21 mouse cellular contexts compared by ENCODE assay signal in the genomic region with DNA sequence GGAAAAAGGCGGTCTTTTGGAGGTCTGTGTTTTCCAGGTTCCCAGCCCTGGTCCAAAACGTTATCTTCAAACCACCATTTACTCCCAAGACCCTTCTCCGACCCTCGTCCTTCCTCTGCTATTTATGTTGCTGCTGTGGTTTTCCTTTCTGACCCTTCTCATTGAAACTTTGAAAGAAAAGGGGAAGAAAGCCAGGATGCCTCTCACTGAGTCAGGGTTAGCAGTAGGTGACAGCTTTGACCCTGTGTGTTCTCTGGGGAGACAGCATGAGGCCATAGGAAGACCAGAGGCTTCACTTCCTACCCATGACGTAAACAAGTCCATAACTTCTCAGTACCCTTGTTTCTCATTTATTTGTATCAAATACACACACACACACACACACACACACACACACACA.
DNase-seq lines count a peak whose midpoint lies in the region; ATAC-seq and TF ChIP-seq lines count a peak whose summit lies in the region.
"Had no signal": no experiment of that assay in that cellular context is flagged by ENCODE, and none has a peak within 500 bp of the region (broad histone marks: within the 10 kb centered on the region; RNA-seq: fewer than 3 reads in every experiment).

No protein-coding gene starts in this region.

- no peak overlapping the region for H3K9ac ChIP-seq in embryonic facial prominence, embryonic 13.5 days
- H3K9ac ChIP-seq in liver, embryonic 12.5 days: no peak overlapping the region
- no peak overlapping the region for H3K9ac ChIP-seq in liver, postnatal 0 days (replicated peaks)
- no peak overlapping the region for H3K9ac ChIP-seq in forebrain, embryonic 13.5 days
- H3K9ac ChIP-seq: hindbrain, embryonic 14.5 days had no signal

- no peaks in the 10 kb centered on the region for H3K27me3 ChIP-seq in embryonic facial prominence, embryonic 13.5 days
- H3K27me3 ChIP-seq in embryonic facial prominence, embryonic 10.5 days (replicated peaks; ENCODE audit: low read depth, poor library complexity, severe bottlenecking): no peaks in the 10 kb centered on the region
- H3K27me3 ChIP-seq in liver, embryonic 12.5 days (replicated peaks): no peaks in the 10 kb centered on the region
- no peaks in the 10 kb centered on the region for H3K27me3 ChIP-seq in liver, postnatal 0 days (ENCODE audit: insufficient read depth, low read length)
- H3K27me3 ChIP-seq in forebrain, embryonic 13.5 days: no peaks in the 10 kb centered on the region
- H3K27me3 ChIP-seq: Patski had no signal

- TF ChIP-seq EP300 in liver, postnatal 0 days (IDR thresholded peaks at IDR 0.05; ENCODE audit: low read depth): no peak

- H3K4me1 ChIP-seq in embryonic facial prominence, embryonic 13.5 days: peaks cover 14% of the 10 kb centered on the region
- H3K4me1 ChIP-seq in embryonic facial prominence, embryonic 10.5 days: peaks cover 11% of the 10 kb centered on the region
- peaks cover 21% of the 10 kb centered on the region for H3K4me1 ChIP-seq in liver, embryonic 12.5 days
- H3K4me1 ChIP-seq in liver, postnatal 0 days (ENCODE audit: insufficient read depth): peaks cover 9% of the 10 kb centered on the region
- peaks cover 10% of the 10 kb centered on the region; the same call in 1 of the 2 replicates for H3K4me1 ChIP-seq in forebrain, embryonic 13.5 days
- H3K4me1 ChIP-seq: heart, embryonic 10.5 days had no signal

- H3K36me3 ChIP-seq in embryonic facial prominence, embryonic 13.5 days: no peaks in the 10 kb centered on the region
- no peaks in the 10 kb centered on the region for H3K36me3 ChIP-seq in embryonic facial prominence, embryonic 10.5 days (replicated peaks)
- no peaks in the 10 kb centered on the region for H3K36me3 ChIP-seq in liver, embryonic 12.5 days
- no peaks in the 10 kb centered on the region for H3K36me3 ChIP-seq in liver, postnatal 0 days (replicated peaks; ENCODE audit: insufficient read depth, low read length)
- H3K36me3 ChIP-seq in forebrain, embryonic 13.5 days (ENCODE audit: poor library complexity, severe bottlenecking): no peaks in the 10 kb centered on the region
- H3K36me3 ChIP-seq: heart, embryonic 10.5 days; hindbrain, embryonic 10.5 days had no signal

- no peaks in the 10 kb centered on the region; the same call in 1 of the 2 replicates for H3K9me3 ChIP-seq in embryonic facial prominence, embryonic 13.5 days
- H3K9me3 ChIP-seq in embryonic facial prominence, embryonic 10.5 days: 0 out of 2 replicates have a peak, but pooled peaks cover 3% of the 10 kb centered on the region
- 0 out of 2 replicates have a peak, but pooled peaks cover 3% of the 10 kb centered on the region for H3K9me3 ChIP-seq in liver, embryonic 12.5 days (replicated peaks)
- no peaks in the 10 kb centered on the region; the same call in 1 of the 2 replicates for H3K9me3 ChIP-seq in liver, postnatal 0 days (ENCODE audit: low read length)
- no peaks in the 10 kb centered on the region for H3K9me3 ChIP-seq in forebrain, embryonic 13.5 days (replicated peaks)
- H3K9me3 ChIP-seq: heart, embryonic 10.5 days; hindbrain, embryonic 10.5 days had no signal

- H3K4me2 ChIP-seq in embryonic facial prominence, embryonic 13.5 days: no peak overlapping the region
- H3K4me2 ChIP-seq in liver, embryonic 12.5 days: no peak overlapping the region
- no peak overlapping the region for H3K4me2 ChIP-seq in liver, postnatal 0 days (ENCODE audit: low read depth, low read length)
- no peak overlapping the region for H3K4me2 ChIP-seq in forebrain, embryonic 13.5 days
- H3K4me2 ChIP-seq: hindbrain, embryonic 14.5 days had no signal

- WGBS in embryonic facial prominence, embryonic 13.5 days: 74% methylated on average over 5 of the region's 5 CpGs
- WGBS in embryonic facial prominence, embryonic 10.5 days: 75% methylated on average over 5 of the region's 5 CpGs
- 22% methylated on average over 5 of the region's 5 CpGs for WGBS in liver, embryonic 12.5 days (ENCODE audit: insufficient replicate concordance)
- 27% methylated on average over 5 of the region's 5 CpGs for WGBS in liver, postnatal 0 days (ENCODE audit: insufficient replicate concordance)
- WGBS in forebrain, embryonic 13.5 days: 87% methylated on average over 5 of the region's 5 CpGs

- ATAC-seq in embryonic facial prominence, embryonic 13.5 days (ENCODE audit: insufficient number of reproducible peaks, insufficient read depth, low FRiP score, low TSS enrichment, low read depth): no peak
- ATAC-seq in liver, embryonic 12.5 days: peak; percentile 42; the same call in 1 of the 2 replicates
- no peak for ATAC-seq in liver, postnatal 0 days
- ATAC-seq in hematopoietic stem cell, adult 5-6 weeks (replicated peaks in 1 of 2; ENCODE audit: insufficient read depth in 1 of 2, low FRiP score in 2 of 2, low TSS enrichment in 1 of 2, low read depth in 1 of 2, poor library complexity in 2 of 2, severe bottlenecking in 2 of 2): peak; percentile 68 to 78
- ATAC-seq in megakaryocyte progenitor cell, adult 5-6 weeks (replicated peaks; ENCODE audit: poor library complexity): peak; percentile 93
- ATAC-seq in forebrain, embryonic 13.5 days: no peak
- ATAC-seq: activated CD4-positive, CD25-positive, alpha-beta regulatory T cell, adult 4 months; forebrain, embryonic 14.5 days; Patski had no signal

- no peak overlapping the region for H3K4me3 ChIP-seq in embryonic facial prominence, embryonic 13.5 days
- no peak overlapping the region for H3K4me3 ChIP-seq in embryonic facial prominence, embryonic 10.5 days
- H3K4me3 ChIP-seq in liver, embryonic 12.5 days: no peak overlapping the region
- no peak overlapping the region for H3K4me3 ChIP-seq in liver, postnatal 0 days (ENCODE audit: low read depth, low read length)
- no peak overlapping the region for H3K4me3 ChIP-seq in forebrain, embryonic 13.5 days
- H3K4me3 ChIP-seq: heart, embryonic 10.5 days; hindbrain, embryonic 10.5 days had no signal

- peak overlapping the region; percentile 62; the same call in 1 of the 2 replicates for H3K27ac ChIP-seq in embryonic facial prominence, embryonic 13.5 days
- H3K27ac ChIP-seq in embryonic facial prominence, embryonic 10.5 days (replicated peaks): no peak overlapping the region
- peak overlapping the region; percentile 43; the same call in 1 of the 2 replicates for H3K27ac ChIP-seq in liver, embryonic 12.5 days
- H3K27ac ChIP-seq in liver, postnatal 0 days (ENCODE audit: low read depth): no peak overlapping the region
- H3K27ac ChIP-seq in forebrain, embryonic 13.5 days: no peak overlapping the region
- H3K27ac ChIP-seq: heart, embryonic 10.5 days; hindbrain, embryonic 10.5 days; hindbrain, embryonic 14.5 days had no signal

- no peak for TF ChIP-seq CTCF in liver, postnatal 0 days (IDR thresholded peaks at IDR 0.05; ENCODE audit: low read depth)

- no peak for DNase-seq in embryonic facial prominence, embryonic 10.5 days (ENCODE audit: low spot score)
- DNase-seq in liver, postnatal 0 days: no peak
- no peak for DNase-seq in adrenal gland, postnatal 4 days (ENCODE audit: low spot score in 2 of 2)
- DNase-seq: adrenal gland, postnatal 25 days; cerebellum, adult 11 months; cerebellum, adult 8-10 months; cerebellum, postnatal 14 days; gastrocnemius, postnatal 36 days; heart, adult 18-20 months; heart, postnatal 10 days had no signal

Comparison
In these comparisons a context has a peak if more than half of its experiments do, and no peak if none do; other contexts are left out.
1. ATAC-seq: peak in liver, embryonic 12.5 days (single experiment), hematopoietic stem cell, adult 5-6 weeks (2 of 2) and megakaryocyte progenitor cell, adult 5-6 weeks (single experiment); none in embryonic facial prominence, embryonic 13.5 days (single experiment), liver, postnatal 0 days (single experiment) and forebrain, embryonic 13.5 days (single experiment).
2. H3K27ac ChIP-seq: peak in embryonic facial prominence, embryonic 13.5 days (single experiment) and liver, embryonic 12.5 days (single experiment); none in embryonic facial prominence, embryonic 10.5 days (single experiment), liver, postnatal 0 days (single experiment) and forebrain, embryonic 13.5 days (single experiment).